Mouse (Mus musculus) spleen, adult 2 months (tissue): Measurements from ENCODE around the gene Polr3e. TPM values are rescaled to one million over a fixed set of nuclear protein-coding genes. Genes with fewer than 3 reads are reported as not detected.
"Not testable (repeated sequence)": the region's sequence is repeated elsewhere in the genome, so short reads cannot be mapped to it uniquely, and the experiment has no call there.

ENCODE experiments used
- DNase-seq, 2 experiments: peaks; one replicate each; pipeline versions ENCODE4 v3.0.0 to v3.0.0-alpha.2; 2012 to 2021; ENCODE audit warnings: low spot score in 2 of 2, low read depth in 1 of 2
- H3K27ac ChIP-seq: fragments of 200-500 bp; 2 replicates; pipeline ENCODE4 v1.5.1; 2012; ENCODE audit warnings: low read length, inconsistent platforms; ENCODE audit not compliant: insufficient read depth
- H3K27me3 ChIP-seq: fragments of 200-500 bp; 2 replicates; pipeline ENCODE4 v1.6.1; 2012; ENCODE audit warnings: mild to moderate bottlenecking, moderate library complexity, low read length, inconsistent platforms; ENCODE audit not compliant: control insufficient read depth, insufficient read depth
- H3K36me3 ChIP-seq: fragments of 200-500 bp; 2 replicates; pipeline ENCODE4 v1.6.1; 2012; ENCODE audit warnings: mild to moderate bottlenecking, low read length, inconsistent platforms; ENCODE audit not compliant: control insufficient read depth, insufficient read depth
- H3K4me1 ChIP-seq: fragments of 200-500 bp; 2 replicates; pipeline ENCODE4 v1.6.1; 2011; ENCODE audit warnings: inconsistent platforms; ENCODE audit not compliant: control insufficient read depth, insufficient read depth, insufficient read length
- H3K4me3 ChIP-seq: fragments of 200-500 bp; 2 replicates; pipeline ENCODE4 v1.5.1; 2011; ENCODE audit warnings: mild to moderate bottlenecking, inconsistent platforms; ENCODE audit not compliant: insufficient read depth, insufficient read length; ENCODE audit errors: extremely low read depth
- CTCF ChIP-seq: fragments of 200-500 bp; IDR thresholded peaks from 2 replicates; pipeline ENCODE4 v1.5.1; 2011; ENCODE audit warnings: mild to moderate bottlenecking, inconsistent platforms; ENCODE audit not compliant: insufficient read depth, insufficient read length, insufficient replicate concordance; ENCODE audit errors: extremely low read depth
- POLR2A ChIP-seq: fragments of 200-500 bp; IDR thresholded peaks from 2 replicates; pipeline ENCODE4 v1.6.1; 2011; ENCODE audit warnings: low read depth, low read length, inconsistent platforms
- WGBS: fragments of 180-500 bp; shearing (Covaris S2); methylation state at CpG from one replicate; pipeline ENCODE4 v1.1.7; 2018; 5-methylcytosine and 5-hydroxymethylcytosine counted together
- polyA plus RNA-seq: library from polyadenylated mRNA; depleted of rRNA; stranded (reverse); fragments of >200 nt; gene quantifications from 2 replicates; pipeline ENCODE4 v1.2.3, GENCODE M21; 2012

Gene Polr3e
- polyA plus RNA-seq, 1 experiment, result 14.2 TPM

GRCm38 (mm10) chr7:120960116-120960515 is 42.6 kb downstream of the Polr3e start:
- no peak for DNase-seq
- 93% methylated on average over 2 of the region's 2 CpGs for WGBS
- Histone ChIP-seq H3K27ac (no peak overlapping the region), H3K36me3 (peaks cover 3% of the 10 kb centered on the region; the same call in 1 of the 2 replicates), H3K4me3 (no peak overlapping the region), H3K27me3 (no peaks in the 10 kb centered on the region), H3K4me1 (no peaks in the 10 kb centered on the region)
- no peak for TF ChIP-seq POLR2A
- TF ChIP-seq CTCF, result no peak

GRCm38 (mm10) chr7:120960601-120961000 is 43.1 kb downstream of the Polr3e start:
- peaks cover 3% of the 10 kb centered on the region; the same call in 1 of the 2 replicates for H3K36me3 ChIP-seq
- no peak overlapping the region for H3K4me3 ChIP-seq
- no peak for DNase-seq
- H3K27ac ChIP-seq, result no peak overlapping the region
- H3K4me1 ChIP-seq, result no peaks in the 10 kb centered on the region
- no peaks in the 10 kb centered on the region for H3K27me3 ChIP-seq
- WGBS, result 87% methylated on average over 6 of the region's 6 CpGs
- TF ChIP-seq CTCF, result no peak
- no peak for TF ChIP-seq POLR2A

GRCm38 (mm10) chr7:120961893-120962292 is 44.3 kb downstream of the Polr3e start:
- DNase-seq, result no peak
- no peaks in the 10 kb centered on the region for H3K27me3 ChIP-seq
- peaks cover 3% of the 10 kb centered on the region; the same call in 1 of the 2 replicates for H3K36me3 ChIP-seq
- WGBS, result 88% methylated on average over 3 of the region's 3 CpGs
- no peak overlapping the region for H3K27ac ChIP-seq
- no peak overlapping the region for H3K4me3 ChIP-seq
- TF ChIP-seq POLR2A, result no peak
- TF ChIP-seq CTCF, result no peak
- no peaks in the 10 kb centered on the region for H3K4me1 ChIP-seq

GRCm38 (mm10) chr7:120963126-120963525 is 45.6 kb downstream of the Polr3e start:
- H3K36me3 ChIP-seq, result 0 out of 2 replicates have a peak, but pooled peaks cover 1% of the 10 kb centered on the region
- no peak overlapping the region for H3K27ac ChIP-seq

GRCm38 (mm10) chr7:120969221-120969620 is 51.7 kb downstream of the Polr3e start:
- no peak overlapping the region for H3K4me3 ChIP-seq
- TF ChIP-seq POLR2A, result no peak
- no peak for TF ChIP-seq CTCF
- H3K36me3 ChIP-seq, result no peaks in the 10 kb centered on the region
- DNase-seq, result no peak
- no peak overlapping the region for H3K27ac ChIP-seq
- H3K4me1 ChIP-seq, result no peaks in the 10 kb centered on the region
- no peaks in the 10 kb centered on the region for H3K27me3 ChIP-seq
- WGBS, result 77% methylated on average over 7 of the region's 7 CpGs

More at GRCm38 (mm10) chr7:120963126-120963525, 45.6 kb downstream of the Polr3e start:
- no peak for DNase-seq
- 85% methylated on average over 5 of the region's 5 CpGs for WGBS
- TF ChIP-seq CTCF (no peak), POLR2A (no peak)
- no peaks in the 10 kb centered on the region for H3K27me3 ChIP-seq
- H3K4me1 ChIP-seq, result no peaks in the 10 kb centered on the region
- H3K4me3 ChIP-seq, result no peak overlapping the region

- TF ChIP-seq CTCF (no peak), POLR2A (no peak)
- H3K27ac ChIP-seq, result no peak overlapping the region
- H3K36me3 ChIP-seq, result no peaks in the 10 kb centered on the region
- H3K27me3 ChIP-seq, result no peaks in the 10 kb centered on the region
- no peaks in the 10 kb centered on the region for H3K4me1 ChIP-seq
- WGBS, result 82% methylated on average over 5 of the region's 5 CpGs
- no peak overlapping the region for H3K4me3 ChIP-seq
- no peak for DNase-seq
Measured at GRCm38 (mm10) chr7:120970112-120970511, 52.6 kb downstream of the Polr3e start.

- H3K27me3 ChIP-seq, H3K36me3 ChIP-seq, H3K4me1 ChIP-seq, DNase-seq, H3K4me3 ChIP-seq, H3K27ac ChIP-seq: not testable (repeated sequence)
- WGBS, result 93% methylated on average over 2 of the region's 2 CpGs
Measured at GRCm38 (mm10) chr7:120972471-120972870, 54.9 kb downstream of the Polr3e start.
